Mouse (Mus musculus): Measurements from ENCODE around the gene Zc3h12b. TPM values are rescaled to one million over a fixed set of nuclear protein-coding genes. Genes with fewer than 3 reads are reported as not detected.

The Zc3h12b gene
- polyA plus RNA-seq (2015; fragmentation: Nextera tagmentation; extraction: Ambion mirVana): 2.1 and 2.2 TPM in 2 replicates

- H3K9me3 ChIP-seq (replicated peaks): no peaks in the 10 kb centered on the region
- no peaks in the 10 kb centered on the region for H3K27me3 ChIP-seq
- peak within 1 kb of the TSS; percentile 55 for H3K4me2 ChIP-seq
- H3K36me3 ChIP-seq (ENCODE audit: poor library complexity, severe bottlenecking): no peaks in the 10 kb centered on the region
- peak; percentile 99 for ATAC-seq
- peak within 1 kb of the TSS; percentile 46 for H3K4me3 ChIP-seq
- no peaks in the 10 kb centered on the region for H3K4me1 ChIP-seq
- peak within 1 kb of the TSS; percentile 69 for H3K27ac ChIP-seq
- WGBS: 26% methylated on average over 39 of the region's 46 CpGs
- H3K9ac ChIP-seq: peak within 1 kb of the TSS; percentile 58
Observed at GRCm38 (mm10) chrX:95711227-95712111, at the start of gene Zc3h12b. TSS of gene Zc3h12b (plus strand) at chrX:95711678.

- ATAC-seq: no peak
- Histone ChIP-seq H3K36me3 (ENCODE audit: poor library complexity, severe bottlenecking) (no peaks in the 10 kb centered on the region), H3K27me3 (no peaks in the 10 kb centered on the region), H3K9me3 (replicated peaks) (no peaks in the 10 kb centered on the region), H3K4me2 (no peak overlapping the region), H3K4me3 (no peak overlapping the region), H3K4me1 (no peaks in the 10 kb centered on the region), H3K9ac (no peak overlapping the region), H3K27ac (no peak overlapping the region)
- 93% methylated on average over 1 of the region's 1 CpGs for WGBS
Observed at GRCm38 (mm10) chrX:95682206-95682605, 29.3 kb upstream of the Zc3h12b start.

- Histone ChIP-seq H3K4me2 (no peak overlapping the region), H3K9me3 (replicated peaks) (no peaks in the 10 kb centered on the region), H3K27ac (no peak overlapping the region), H3K4me3 (no peak overlapping the region), H3K27me3 (no peaks in the 10 kb centered on the region), H3K4me1 (no peaks in the 10 kb centered on the region), H3K9ac (no peak overlapping the region), H3K36me3 (ENCODE audit: poor library complexity, severe bottlenecking) (no peaks in the 10 kb centered on the region)
- 61% methylated on average over 1 of the region's 1 CpGs for WGBS
- ATAC-seq: no peak
Observed at GRCm38 (mm10) chrX:95687119-95687518, 24.4 kb upstream of the Zc3h12b start.

GRCm38 (mm10) chrX:95738253-95738652 is 26.8 kb downstream of the Zc3h12b start:
- Histone ChIP-seq H3K9ac (no peak overlapping the region), H3K4me2 (no peak overlapping the region), H3K36me3 (ENCODE audit: poor library complexity, severe bottlenecking) (no peaks in the 10 kb centered on the region), H3K27ac (no peak overlapping the region), H3K4me1 (no peaks in the 10 kb centered on the region), H3K4me3 (no peak overlapping the region), H3K9me3 (replicated peaks) (no peaks in the 10 kb centered on the region), H3K27me3 (no peaks in the 10 kb centered on the region)
- no peak for ATAC-seq
- whole genome bisulfite sequencing: 32% methylated on average over 2 of the region's 2 CpGs

GRCm38 (mm10) chrX:95795881-95796280 is 84.4 kb downstream of the Zc3h12b start:
- Histone ChIP-seq H3K27ac (no peak overlapping the region), H3K36me3 (ENCODE audit: poor library complexity, severe bottlenecking) (no peaks in the 10 kb centered on the region), H3K9me3 (replicated peaks) (no peaks in the 10 kb centered on the region), H3K27me3 (no peaks in the 10 kb centered on the region), H3K9ac (no peak overlapping the region), H3K4me2 (no peak overlapping the region), H3K4me3 (no peak overlapping the region), H3K4me1 (no peaks in the 10 kb centered on the region)
- no peak for ATAC-seq
- 81% methylated on average over 3 of the region's 3 CpGs for WGBS

- no peak for ATAC-seq
Observed at GRCm38 (mm10) chrX:95801790-95802189, 90.3 kb downstream of the Zc3h12b start.

GRCm38 (mm10) chrX:95852806-95853205 is 141.3 kb downstream of the Zc3h12b start:
- H3K27me3 ChIP-seq: no peaks in the 10 kb centered on the region
- 70% methylated on average over 10 of the region's 14 CpGs for WGBS
- no peaks in the 10 kb centered on the region for H3K4me1 ChIP-seq
- H3K4me3 ChIP-seq: no peak overlapping the region
- no peak overlapping the region for H3K9ac ChIP-seq
- ATAC-seq: no peak
- H3K27ac ChIP-seq: no peak overlapping the region
- H3K9me3 ChIP-seq (replicated peaks): no peaks in the 10 kb centered on the region
- no peak overlapping the region for H3K4me2 ChIP-seq
- no peaks in the 10 kb centered on the region for H3K36me3 ChIP-seq (ENCODE audit: poor library complexity, severe bottlenecking)

More at GRCm38 (mm10) chrX:95801790-95802189, 90.3 kb downstream of the Zc3h12b start:
- no peak overlapping the region for H3K4me3 ChIP-seq
- no peaks in the 10 kb centered on the region for H3K4me1 ChIP-seq
- H3K9me3 ChIP-seq (replicated peaks): no peaks in the 10 kb centered on the region
- H3K27me3 ChIP-seq: no peaks in the 10 kb centered on the region
- H3K4me2 ChIP-seq: no peak overlapping the region
- no peak overlapping the region for H3K27ac ChIP-seq
- 81% methylated on average over 1 of the region's 1 CpGs for WGBS
- no peak overlapping the region for H3K9ac ChIP-seq
- H3K36me3 ChIP-seq (ENCODE audit: poor library complexity, severe bottlenecking): no peaks in the 10 kb centered on the region

GRCm38 (mm10) chrX:95881111-95881510 is 169.6 kb downstream of the Zc3h12b start:
- no peak overlapping the region for H3K4me2 ChIP-seq
- no peak overlapping the region for H3K9ac ChIP-seq
- no peaks in the 10 kb centered on the region for H3K9me3 ChIP-seq (replicated peaks)
- ATAC-seq: no peak
- no peak overlapping the region for H3K27ac ChIP-seq
- H3K27me3 ChIP-seq: no peaks in the 10 kb centered on the region
- H3K36me3 ChIP-seq (ENCODE audit: poor library complexity, severe bottlenecking): no peaks in the 10 kb centered on the region
- no peak overlapping the region for H3K4me3 ChIP-seq
- no peaks in the 10 kb centered on the region for H3K4me1 ChIP-seq

- no peak overlapping the region for H3K4me3 ChIP-seq
- 89% methylated on average over 3 of the region's 3 CpGs for WGBS
- H3K4me1 ChIP-seq: no peaks in the 10 kb centered on the region
- H3K4me2 ChIP-seq: no peak overlapping the region
- no peaks in the 10 kb centered on the region for H3K9me3 ChIP-seq (replicated peaks)
- H3K9ac ChIP-seq: no peak overlapping the region
- no peaks in the 10 kb centered on the region for H3K36me3 ChIP-seq (ENCODE audit: poor library complexity, severe bottlenecking)
- no peak for ATAC-seq
- H3K27me3 ChIP-seq: no peaks in the 10 kb centered on the region
- H3K27ac ChIP-seq: no peak overlapping the region
Observed at GRCm38 (mm10) chrX:95902716-95903115, 191.2 kb downstream of the Zc3h12b start.

GRCm38 (mm10) chrX:95935481-95935880 is 224.0 kb downstream of the Zc3h12b start:
- 92% methylated on average over 2 of the region's 2 CpGs for WGBS
- Histone ChIP-seq H3K4me1 (no peaks in the 10 kb centered on the region), H3K4me2 (no peak overlapping the region), H3K9ac (no peak overlapping the region), H3K27me3 (no peaks in the 10 kb centered on the region), H3K36me3 (ENCODE audit: poor library complexity, severe bottlenecking) (peaks cover 39% of the 10 kb centered on the region), H3K27ac (no peak overlapping the region), H3K9me3 (replicated peaks) (no peaks in the 10 kb centered on the region), H3K4me3 (no peak overlapping the region)
- no peak for ATAC-seq

GRCm38 (mm10) chrX:95945496-95945895 is 234.0 kb downstream of the Zc3h12b start:
- WGBS: 100% methylated on average over 2 of the region's 2 CpGs
- no peak overlapping the region for H3K4me3 ChIP-seq

GRCm38 (mm10) chrX:95948135-95948534 is 236.7 kb downstream of the Zc3h12b start:
- Histone ChIP-seq H3K27ac (no peak overlapping the region), H3K4me3 (no peak overlapping the region), H3K9me3 (replicated peaks) (no peaks in the 10 kb centered on the region), H3K27me3 (no peaks in the 10 kb centered on the region), H3K9ac (no peak overlapping the region), H3K36me3 (ENCODE audit: poor library complexity, severe bottlenecking) (peaks cover 25% of the 10 kb centered on the region), H3K4me1 (no peaks in the 10 kb centered on the region), H3K4me2 (no peak overlapping the region)
- WGBS: 88% methylated on average over 4 of the region's 4 CpGs
- ATAC-seq: no peak

More at GRCm38 (mm10) chrX:95945496-95945895, 234.0 kb downstream of the Zc3h12b start:
- Histone ChIP-seq H3K9ac (no peak overlapping the region), H3K36me3 (ENCODE audit: poor library complexity, severe bottlenecking) (peaks cover 28% of the 10 kb centered on the region), H3K27me3 (no peaks in the 10 kb centered on the region), H3K27ac (no peak overlapping the region), H3K4me2 (no peak overlapping the region), H3K4me1 (no peaks in the 10 kb centered on the region), H3K9me3 (replicated peaks) (no peaks in the 10 kb centered on the region)
- no peak for ATAC-seq
